Mouse (Mus musculus) ES-E14 (cell line): ENCODE data around the gene Ntn1. TPM values are rescaled to one million over a fixed set of nuclear protein-coding genes. Genes with fewer than 3 reads are reported as not detected.
A peak's percentile ranks its signal among the peaks of the same experiment; 100 is the strongest.

Experiments used
- DNase-seq: peaks from one replicate; pipeline ENCODE4 v3.0.0-alpha.2; 2013; ENCODE audit warnings: low read depth, low spot score
- H3K27ac ChIP-seq: 2 replicates; pipeline ENCODE4 v1.5.1; 2012; ENCODE audit warnings: low read depth, mild to moderate bottlenecking, low read length, moderate library complexity, mixed read lengths; ENCODE audit not compliant: poor library complexity, insufficient read depth, severe bottlenecking
- H3K36me3 ChIP-seq: 2 replicates; pipeline ENCODE4 v1.6.1; 2012; ENCODE audit warnings: mild to moderate bottlenecking, low read length, moderate library complexity, mixed read lengths; ENCODE audit not compliant: control insufficient read depth, poor library complexity, insufficient read depth, severe bottlenecking
- H3K4me1 ChIP-seq, 2 experiments: fragments of 150-350 bp in 1 of 2; sonication (generic) in 1 of 2; 2 replicates each; pipeline ENCODE4 v1.6.1; 2012; ENCODE audit warnings: low read length in 2 of 2, mild to moderate bottlenecking in 1 of 2, mixed read lengths in 1 of 2; ENCODE audit not compliant: control insufficient read depth in 2 of 2, insufficient read depth in 2 of 2, poor library complexity in 1 of 2
- H3K4me3 ChIP-seq, 2 experiments: fragments of 150-350 bp in 1 of 2; sonication (generic) in 1 of 2; 2 replicates each; pipeline ENCODE4 v1.5.1; 2012; ENCODE audit warnings: low read length in 2 of 2, low read depth in 1 of 2, mild to moderate bottlenecking in 1 of 2, mixed read lengths in 1 of 2; ENCODE audit not compliant: insufficient read depth in 1 of 2, poor library complexity in 1 of 2, severe bottlenecking in 1 of 2
- H3K9ac ChIP-seq: 2 replicates; pipeline ENCODE4 v1.6.1; 2012; ENCODE audit warnings: low read depth, mild to moderate bottlenecking, low read length, mixed read lengths; ENCODE audit not compliant: poor library complexity, insufficient read depth, severe bottlenecking
- H3K9me3 ChIP-seq: fragments of 150-350 bp; sonication (generic); 2 replicates; pipeline ENCODE4 v1.6.1; 2012; ENCODE audit warnings: low read depth, mild to moderate bottlenecking, low read length; ENCODE audit not compliant: control insufficient read depth, insufficient read depth
- CHD2 ChIP-seq: IDR thresholded peaks from 2 replicates; pipeline ENCODE4 v1.6.1; 2014; ENCODE audit warnings: mild to moderate bottlenecking, low read depth, low read length, inconsistent platforms
- HCFC1 ChIP-seq: IDR thresholded peaks from 2 replicates; pipeline ENCODE4 v1.6.1; 2012; ENCODE audit warnings: low read length, inconsistent platforms, borderline replicate concordance; ENCODE audit not compliant: insufficient read depth
- MAFK ChIP-seq: IDR thresholded peaks from 2 replicates; pipeline ENCODE4 v1.6.1; 2014; ENCODE audit warnings: mild to moderate bottlenecking, low read depth, low read length, inconsistent platforms; ENCODE audit not compliant: insufficient read depth
- ZC3H11A ChIP-seq: IDR thresholded peaks from 2 replicates; pipeline ENCODE4 v1.6.1; 2012; ENCODE audit warnings: low read depth, mild to moderate bottlenecking, inconsistent platforms, low read length, borderline replicate concordance
- ZNF384 ChIP-seq: IDR thresholded peaks from 2 replicates; pipeline ENCODE4 v1.6.1; 2012; ENCODE audit warnings: low read depth, low read length, inconsistent platforms
- in situ Hi-C, 2 experiments: fragments of 600-800 bp; cut with MboI; formaldehyde crosslinking; loops; one replicate each; pipeline ENCODE4 v1.15.1; 2025; ENCODE audit warnings: low sequenced_read_pairs in 2 of 2, inconsistent platforms in 1 of 2; ENCODE audit not compliant: unreplicated experiment in 2 of 2
- total RNA-seq: library from RNA; depleted of rRNA; stranded (reverse); fragments of 300-350 nt; gene quantifications from 2 replicates; pipeline ENCODE4 v1.2.3, GENCODE M21; 2012

The Ntn1 gene
- total RNA-seq, 1 experiment, result 22.6 TPM

DNA sequence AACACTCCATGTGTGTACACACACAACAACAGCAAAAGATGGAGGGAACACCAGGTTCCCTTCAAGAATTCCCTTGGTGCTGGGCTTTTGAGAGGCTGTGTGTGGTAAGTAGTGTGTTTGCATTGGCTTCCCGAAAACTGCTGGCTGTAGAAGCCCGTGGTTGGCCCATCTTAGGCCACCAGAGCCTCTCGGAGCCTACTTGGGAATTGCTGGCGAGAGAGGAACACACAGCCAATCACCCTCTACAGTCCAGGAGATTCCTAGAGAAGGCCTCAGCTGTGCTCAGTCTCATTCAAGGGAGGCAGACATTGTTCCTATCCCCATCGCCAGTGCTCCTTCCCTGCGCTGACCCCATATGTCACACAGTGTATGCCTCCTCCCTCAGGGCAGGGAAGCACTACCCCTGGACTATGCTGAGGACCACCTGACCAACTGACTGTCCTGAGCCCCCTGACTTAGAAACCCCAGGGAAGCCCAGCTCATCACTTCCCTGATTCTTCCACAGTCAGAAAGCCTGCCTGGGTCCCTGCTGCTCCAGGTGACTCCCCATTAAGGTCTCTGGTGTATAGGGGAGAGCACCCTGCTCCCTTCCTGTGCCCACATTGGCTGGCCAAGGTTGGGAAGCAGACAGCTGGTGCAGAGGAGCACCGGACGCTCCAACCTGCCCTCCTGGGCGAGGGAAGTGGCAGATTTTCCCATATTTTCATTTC, 186.0 kb downstream of the Ntn1 start:
- H3K27ac ChIP-seq, result no peak overlapping the region
- H3K9me3 ChIP-seq, result no peaks in the 10 kb centered on the region
- no peak overlapping the region for H3K9ac ChIP-seq
- H3K4me3 ChIP-seq, result no peak overlapping the region
- H3K36me3 ChIP-seq, result peaks cover 7% of the 10 kb centered on the region; the same call in 1 of the 2 replicates
- in situ Hi-C loops, result no loop called here
- H3K4me1 ChIP-seq, result peaks cover 0 to 8% of the 10 kb centered on the region in 2 experiments; a peak in 2 of 4 replicates
- TF ChIP-seq ZC3H11A, result no peak
- TF ChIP-seq CHD2, result no peak
- no peak for TF ChIP-seq ZNF384
- no peak for TF ChIP-seq MAFK
- no peak for TF ChIP-seq HCFC1
- DNase-seq, result no peak

DNA sequence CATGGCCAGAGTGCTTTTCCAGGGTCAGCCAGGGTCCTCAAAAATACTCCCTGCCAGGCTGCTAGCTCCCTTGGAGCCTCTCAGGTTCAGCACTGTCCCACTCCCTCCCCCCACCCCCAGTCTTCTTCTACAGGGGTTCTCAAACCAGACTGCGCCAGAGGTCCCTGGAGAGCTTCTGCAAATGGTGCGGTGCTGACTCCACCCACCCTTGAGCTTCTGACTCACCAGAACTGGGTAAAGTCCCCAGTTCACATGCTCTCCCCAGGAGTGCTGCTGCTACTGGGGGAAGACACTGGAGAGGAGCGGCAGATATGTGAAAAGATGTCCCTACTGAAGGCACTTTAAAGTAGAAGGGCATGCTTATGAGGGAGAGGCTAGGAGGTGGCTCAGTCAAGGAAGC, 186.7 kb downstream of the Ntn1 start:
- H3K27ac ChIP-seq, result no peak overlapping the region
- peaks cover 0 to 8% of the 10 kb centered on the region in 2 experiments; a peak in 2 of 4 replicates for H3K4me1 ChIP-seq

DNA sequence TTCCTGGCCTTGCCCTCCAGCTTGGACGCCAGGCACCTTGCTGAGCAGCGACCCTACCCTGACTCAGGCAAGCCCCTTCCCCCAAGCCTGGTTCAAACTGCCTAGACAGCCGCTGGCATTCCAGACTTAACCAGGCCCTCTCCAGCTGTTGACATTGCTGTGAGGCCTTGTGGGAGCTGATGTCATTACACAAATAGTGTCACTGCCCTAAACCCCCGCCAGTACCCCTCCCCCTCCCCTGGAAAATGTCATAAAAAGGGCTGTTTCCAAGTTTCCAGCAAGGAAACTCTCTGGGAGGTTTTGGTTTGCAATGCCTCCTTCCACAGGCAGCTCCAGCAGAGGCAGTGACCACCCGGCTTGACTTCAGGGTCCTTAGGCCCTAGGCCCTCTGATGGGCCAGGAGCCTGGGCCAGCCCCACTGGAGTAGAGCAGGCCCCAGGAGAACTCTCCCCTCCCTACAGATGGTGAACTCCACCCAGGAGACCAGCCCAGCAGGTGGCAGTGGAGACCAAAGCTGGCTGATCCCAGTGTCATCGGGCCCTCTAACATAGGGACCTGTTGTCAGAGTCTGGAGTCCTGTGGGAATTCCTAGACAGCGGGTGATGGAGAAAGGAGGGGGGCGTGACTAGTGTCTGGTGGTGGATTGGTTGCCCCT, 188.6 kb downstream of the Ntn1 start:
- peaks cover 7% of the 10 kb centered on the region; the same call in 1 of the 2 replicates for H3K36me3 ChIP-seq
- peaks cover 0 to 8% of the 10 kb centered on the region in 2 experiments; a peak in 2 of 4 replicates for H3K4me1 ChIP-seq
- TF ChIP-seq ZNF384 (no peak), CHD2 (no peak), HCFC1 (no peak), ZC3H11A (no peak), MAFK (no peak)
- no peaks in the 10 kb centered on the region for H3K9me3 ChIP-seq
- in situ Hi-C loops, result no loop called here
- H3K9ac ChIP-seq, result no peak overlapping the region
- no peak overlapping the region for H3K27ac ChIP-seq
- no peak overlapping the region for H3K4me3 ChIP-seq
- peak; percentile 25 for DNase-seq

More for the DNA sequence above, 186.7 kb downstream of the Ntn1 start:
- in situ Hi-C loops, result no loop called here
- Histone ChIP-seq H3K36me3 (peaks cover 7% of the 10 kb centered on the region; the same call in 1 of the 2 replicates), H3K4me3 (no peak overlapping the region), H3K9ac (no peak overlapping the region), H3K9me3 (no peaks in the 10 kb centered on the region)
- DNase-seq, result no peak
- TF ChIP-seq ZNF384 (no peak), MAFK (no peak), ZC3H11A (no peak), HCFC1 (no peak), CHD2 (no peak)

DNA sequence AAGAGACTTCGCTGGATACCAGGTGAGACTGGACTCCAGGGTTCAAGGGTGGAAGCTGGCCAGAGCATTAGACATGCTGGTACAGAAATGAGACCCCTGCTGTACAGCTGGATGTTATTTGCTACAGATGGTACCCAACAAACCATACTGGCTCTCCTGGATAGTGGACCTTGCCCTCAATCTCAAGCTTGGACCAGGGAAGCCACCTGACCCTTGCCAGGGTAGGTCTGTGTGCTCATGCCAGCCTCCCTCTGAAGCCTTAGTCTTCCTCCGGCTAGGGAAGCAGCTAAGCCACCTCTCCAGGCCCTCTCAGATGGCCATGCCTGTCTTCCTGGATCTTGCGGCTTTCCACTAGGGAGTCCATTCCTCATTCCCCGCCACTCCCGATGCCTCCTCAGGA, 189.9 kb downstream of the Ntn1 start:
- Histone ChIP-seq H3K27ac (no peak overlapping the region), H3K9ac (no peak overlapping the region), H3K4me1 (peaks cover 0 to 8% of the 10 kb centered on the region in 2 experiments; a peak in 2 of 4 replicates), H3K4me3 (no peak overlapping the region), H3K9me3 (no peaks in the 10 kb centered on the region), H3K36me3 (peaks cover 7% of the 10 kb centered on the region; the same call in 1 of the 2 replicates)
- DNase-seq, result no peak
- in situ Hi-C loops, result no loop called here
- no peak for TF ChIP-seq MAFK
- TF ChIP-seq ZC3H11A, result no peak
- TF ChIP-seq ZNF384, result no peak
- TF ChIP-seq CHD2, result no peak
- no peak for TF ChIP-seq HCFC1
